Mouse (Mus musculus): ENCODE measurements at regions not wholly inside any gene's neighbourhood (a gene's known extent, or its start where the extent isn't known, plus 50 kb on each side); places are given as distances from the start of the nearest gene placed in this dataset.

DNA sequence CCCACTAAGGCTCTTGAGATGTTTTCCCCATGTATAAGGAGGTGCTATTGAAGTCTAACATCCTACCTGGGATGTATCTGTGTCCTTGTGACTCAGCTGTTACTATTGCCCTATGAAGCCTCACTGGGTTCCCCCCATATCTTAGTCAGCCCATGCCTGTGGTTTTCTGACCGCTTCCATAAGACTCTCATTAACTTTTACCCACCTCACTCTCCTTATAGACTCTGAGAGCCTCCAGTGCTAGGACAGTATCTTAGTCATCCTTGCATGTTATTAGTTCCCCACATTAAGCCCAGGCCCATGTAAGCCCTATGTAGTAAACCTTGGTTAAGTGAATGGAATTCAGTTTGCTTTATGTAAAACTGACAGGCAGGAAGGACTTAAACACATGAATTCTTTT, 337.5 kb upstream of the Trib2 start:
- no peak overlapping the region for H3K27ac ChIP-seq (ENCODE audit: low read depth, low read length)
- no peaks in the 10 kb centered on the region for H3K27me3 ChIP-seq (replicated peaks; ENCODE audit: control insufficient read depth, insufficient read depth, low read length)
- no peaks in the 10 kb centered on the region for H3K9me3 ChIP-seq (ENCODE audit: control insufficient read depth, low read length)
- WGBS: 95% methylated on average over 1 of the region's 1 CpGs
- no peaks in the 10 kb centered on the region for H3K36me3 ChIP-seq (ENCODE audit: control insufficient read depth, insufficient read depth, low read length)
- no peak for ATAC-seq
- no peak overlapping the region for H3K9ac ChIP-seq (ENCODE audit: low read depth, low read length)
- H3K4me3 ChIP-seq (ENCODE audit: low read length): no peak overlapping the region
- peaks cover 22% of the 10 kb centered on the region for H3K4me1 ChIP-seq (ENCODE audit: control insufficient read depth, insufficient read depth, low read depth, low read length)
- no peak overlapping the region for H3K4me2 ChIP-seq (ENCODE audit: low read length)

GRCm38 (mm10) chr12:16152108-16152507, 335.4 kb upstream of the Trib2 start:
- H3K9me3 ChIP-seq (ENCODE audit: control insufficient read depth, low read length): no peaks in the 10 kb centered on the region
- H3K9ac ChIP-seq (ENCODE audit: low read depth, low read length): no peak overlapping the region
- H3K36me3 ChIP-seq (ENCODE audit: control insufficient read depth, insufficient read depth, low read length): no peaks in the 10 kb centered on the region
- no peak overlapping the region for H3K27ac ChIP-seq (ENCODE audit: low read depth, low read length)
- H3K4me2 ChIP-seq (ENCODE audit: low read length): no peak overlapping the region
- H3K4me3 ChIP-seq (ENCODE audit: low read length): no peak overlapping the region
- ATAC-seq: no peak
- WGBS: 82% methylated on average over 11 of the region's 11 CpGs
- H3K27me3 ChIP-seq (replicated peaks; ENCODE audit: control insufficient read depth, insufficient read depth, low read length): no peaks in the 10 kb centered on the region
- peaks cover 16% of the 10 kb centered on the region for H3K4me1 ChIP-seq (ENCODE audit: control insufficient read depth, insufficient read depth, low read depth, low read length)

DNA sequence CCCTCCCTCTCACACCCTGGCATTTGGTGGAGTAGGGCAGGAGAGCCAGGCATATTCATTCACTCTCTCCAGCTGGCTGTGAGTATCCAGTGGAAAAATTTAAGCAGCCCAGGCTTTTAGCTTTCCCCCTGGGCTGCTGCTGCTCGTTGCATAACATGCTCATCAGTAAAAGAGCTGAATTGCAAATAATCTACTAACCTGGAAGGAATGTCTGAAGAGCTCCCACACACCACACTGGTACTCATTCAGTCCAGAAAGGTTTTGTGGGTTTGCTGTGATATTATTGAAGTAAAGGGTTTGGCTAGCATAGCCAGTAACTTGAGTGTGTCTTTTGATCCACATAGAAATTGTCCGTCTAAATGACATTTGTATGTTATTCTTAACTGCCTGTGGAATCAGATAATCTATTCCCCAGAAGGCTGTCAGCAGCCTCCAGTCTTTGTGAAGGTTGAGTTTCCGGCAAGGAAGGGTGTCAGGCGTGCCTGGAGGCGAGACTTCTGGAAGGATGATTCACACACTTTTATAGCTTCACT, 334.5 kb upstream of the Trib2 start:
- no peak overlapping the region; the same call in 1 of the 2 replicates for H3K27ac ChIP-seq (ENCODE audit: low read depth, low read length)
- peaks cover 12% of the 10 kb centered on the region for H3K4me1 ChIP-seq (ENCODE audit: control insufficient read depth, insufficient read depth, low read depth, low read length)
- peak; percentile 48; the same call in 1 of the 2 replicates for ATAC-seq
- no peaks in the 10 kb centered on the region for H3K27me3 ChIP-seq (replicated peaks; ENCODE audit: control insufficient read depth, insufficient read depth, low read length)
- WGBS: 53% methylated on average over 5 of the region's 5 CpGs
- no peaks in the 10 kb centered on the region for H3K9me3 ChIP-seq (ENCODE audit: control insufficient read depth, low read length)
- H3K4me3 ChIP-seq (ENCODE audit: low read length): no peak overlapping the region
- no peaks in the 10 kb centered on the region for H3K36me3 ChIP-seq (ENCODE audit: control insufficient read depth, insufficient read depth, low read length)
- no peak overlapping the region for H3K9ac ChIP-seq (ENCODE audit: low read depth, low read length)
- H3K4me2 ChIP-seq (ENCODE audit: low read length): no peak overlapping the region

- Histone ChIP-seq H3K9me3 (ENCODE audit: control insufficient read depth, low read length) (no peaks in the 10 kb centered on the region), H3K36me3 (ENCODE audit: control insufficient read depth, insufficient read depth, low read length) (no peaks in the 10 kb centered on the region), H3K4me1 (ENCODE audit: control insufficient read depth, insufficient read depth, low read depth, low read length) (peaks cover 5% of the 10 kb centered on the region), H3K9ac (ENCODE audit: low read depth, low read length) (no peak overlapping the region), H3K4me3 (ENCODE audit: low read length) (no peak overlapping the region), H3K27ac (ENCODE audit: low read depth, low read length) (no peak overlapping the region), H3K27me3 (replicated peaks; ENCODE audit: control insufficient read depth, insufficient read depth, low read length) (no peaks in the 10 kb centered on the region), H3K4me2 (ENCODE audit: low read length) (no peak overlapping the region)
- ATAC-seq: no peak
- WGBS: 80% methylated on average over 2 of the region's 2 CpGs
Observed at GRCm38 (mm10) chr12:16146919-16147318, 330.2 kb upstream of the Trib2 start.

- WGBS: 76% methylated on average over 7 of the region's 7 CpGs
- no peaks in the 10 kb centered on the region for H3K27me3 ChIP-seq (replicated peaks; ENCODE audit: control insufficient read depth, insufficient read depth, low read length)
- H3K4me2 ChIP-seq (ENCODE audit: low read length): no peak overlapping the region
- H3K9ac ChIP-seq (ENCODE audit: low read depth, low read length): no peak overlapping the region
- no peaks in the 10 kb centered on the region for H3K4me1 ChIP-seq (ENCODE audit: control insufficient read depth, insufficient read depth, low read depth, low read length)
- no peaks in the 10 kb centered on the region for H3K36me3 ChIP-seq (ENCODE audit: control insufficient read depth, insufficient read depth, low read length)
- no peak overlapping the region for H3K4me3 ChIP-seq (ENCODE audit: low read length)
- no peak for ATAC-seq
- H3K27ac ChIP-seq (ENCODE audit: low read depth, low read length): no peak overlapping the region
- no peaks in the 10 kb centered on the region for H3K9me3 ChIP-seq (ENCODE audit: control insufficient read depth, low read length)
Observed at GRCm38 (mm10) chr12:16145621-16146020, 328.9 kb upstream of the Trib2 start.

DNA sequence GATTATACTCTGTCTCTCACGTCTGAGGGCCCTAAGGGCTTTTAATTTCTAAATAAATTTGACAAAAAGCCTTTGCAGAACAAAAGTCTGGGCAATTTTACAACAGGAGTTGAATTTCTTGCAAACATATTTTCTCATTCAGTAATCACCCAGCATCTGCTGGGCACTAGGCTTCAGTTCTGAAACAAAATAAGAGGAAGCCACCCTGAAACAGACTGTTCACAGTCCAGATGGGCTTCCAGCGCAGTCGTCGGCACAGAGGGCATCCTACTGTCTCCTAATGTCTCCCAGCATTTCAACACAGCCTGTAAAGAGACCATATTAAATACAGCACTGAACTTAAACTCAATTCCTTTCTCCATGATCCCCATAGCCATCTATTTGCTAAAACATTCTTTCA, 324.5 kb upstream of the Trib2 start:
- WGBS: 69% methylated on average over 4 of the region's 4 CpGs
- no peak for ATAC-seq
- Histone ChIP-seq H3K4me2 (ENCODE audit: low read length) (no peak overlapping the region), H3K36me3 (ENCODE audit: control insufficient read depth, insufficient read depth, low read length) (no peaks in the 10 kb centered on the region), H3K4me3 (ENCODE audit: low read length) (no peak overlapping the region), H3K27me3 (replicated peaks; ENCODE audit: control insufficient read depth, insufficient read depth, low read length) (no peaks in the 10 kb centered on the region), H3K4me1 (ENCODE audit: control insufficient read depth, insufficient read depth, low read depth, low read length) (no peaks in the 10 kb centered on the region), H3K9ac (ENCODE audit: low read depth, low read length) (no peak overlapping the region), H3K9me3 (ENCODE audit: control insufficient read depth, low read length) (no peaks in the 10 kb centered on the region), H3K27ac (ENCODE audit: low read depth, low read length) (no peak overlapping the region)

- no peaks in the 10 kb centered on the region for H3K27me3 ChIP-seq (replicated peaks; ENCODE audit: control insufficient read depth, insufficient read depth, low read length)
- no peak overlapping the region for H3K4me2 ChIP-seq (ENCODE audit: low read length)
- no peaks in the 10 kb centered on the region for H3K36me3 ChIP-seq (ENCODE audit: control insufficient read depth, insufficient read depth, low read length)
- H3K9me3 ChIP-seq (ENCODE audit: control insufficient read depth, low read length): no peaks in the 10 kb centered on the region
- no peak overlapping the region for H3K9ac ChIP-seq (ENCODE audit: low read depth, low read length)
- no peak overlapping the region for H3K27ac ChIP-seq (ENCODE audit: low read depth, low read length)
- no peak for ATAC-seq
- WGBS: 56% methylated on average over 5 of the region's 5 CpGs
- H3K4me1 ChIP-seq (ENCODE audit: control insufficient read depth, insufficient read depth, low read depth, low read length): no peaks in the 10 kb centered on the region
- no peak overlapping the region for H3K4me3 ChIP-seq (ENCODE audit: low read length)
Observed at GRCm38 (mm10) chr12:16140511-16141110, 323.9 kb upstream of the Trib2 start.

DNA sequence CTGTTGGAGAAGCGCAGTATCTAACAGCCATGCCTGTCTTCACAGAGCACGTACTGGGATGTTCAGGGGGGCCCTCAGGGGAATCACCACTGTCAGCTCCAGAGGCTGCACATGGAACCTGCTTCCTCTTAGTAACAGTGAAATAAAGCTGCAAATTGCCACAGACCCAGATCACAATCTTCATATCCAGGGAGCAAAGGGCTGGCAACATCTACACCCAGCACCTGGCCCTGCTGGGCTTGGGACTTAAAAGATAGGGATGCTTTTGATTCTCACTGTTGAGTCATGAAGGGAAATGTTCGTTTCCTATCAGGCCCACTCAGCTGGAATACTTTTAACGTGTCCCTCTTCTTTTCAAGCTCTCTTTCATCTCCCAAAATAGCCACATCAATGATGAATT, 322.4 kb upstream of the Trib2 start:
- WGBS: 54% methylated on average over 4 of the region's 4 CpGs
- ATAC-seq: no peak
- no peak overlapping the region for H3K9ac ChIP-seq (ENCODE audit: low read depth, low read length)

DNA sequence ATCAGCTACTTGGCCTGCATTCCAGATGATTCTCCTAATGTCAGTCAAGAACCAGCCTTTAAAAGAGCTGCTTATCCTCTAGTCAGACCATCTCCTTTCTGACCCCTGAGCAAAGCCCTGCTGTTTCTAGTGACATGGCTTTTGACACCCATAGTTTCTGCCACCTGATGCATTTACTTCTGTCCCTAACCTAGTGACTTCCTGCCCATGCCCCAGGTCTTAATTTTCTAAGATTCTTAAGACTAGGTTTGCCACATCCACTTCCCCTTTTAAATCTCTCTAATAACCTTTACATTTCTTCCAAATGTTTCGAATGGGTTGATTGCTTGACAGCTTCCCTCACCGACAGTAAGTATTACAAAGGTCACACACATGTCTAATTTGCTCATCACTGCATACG, 321.1 kb upstream of the Trib2 start:
- Histone ChIP-seq H3K9ac (ENCODE audit: low read depth, low read length) (no peak overlapping the region), H3K27ac (ENCODE audit: low read depth, low read length) (no peak overlapping the region), H3K36me3 (ENCODE audit: control insufficient read depth, insufficient read depth, low read length) (no peaks in the 10 kb centered on the region), H3K27me3 (replicated peaks; ENCODE audit: control insufficient read depth, insufficient read depth, low read length) (no peaks in the 10 kb centered on the region), H3K4me1 (ENCODE audit: control insufficient read depth, insufficient read depth, low read depth, low read length) (no peaks in the 10 kb centered on the region), H3K4me2 (ENCODE audit: low read length) (no peak overlapping the region), H3K9me3 (ENCODE audit: control insufficient read depth, low read length) (no peaks in the 10 kb centered on the region), H3K4me3 (ENCODE audit: low read length) (no peak overlapping the region)
- 84% methylated on average over 3 of the region's 3 CpGs for WGBS
- ATAC-seq: no peak

More for the DNA sequence above, 322.4 kb upstream of the Trib2 start:
- no peaks in the 10 kb centered on the region for H3K27me3 ChIP-seq (replicated peaks; ENCODE audit: control insufficient read depth, insufficient read depth, low read length)
- no peak overlapping the region for H3K4me3 ChIP-seq (ENCODE audit: low read length)
- H3K4me2 ChIP-seq (ENCODE audit: low read length): no peak overlapping the region
- H3K4me1 ChIP-seq (ENCODE audit: control insufficient read depth, insufficient read depth, low read depth, low read length): no peaks in the 10 kb centered on the region
- H3K9me3 ChIP-seq (ENCODE audit: control insufficient read depth, low read length): no peaks in the 10 kb centered on the region
- no peak overlapping the region for H3K27ac ChIP-seq (ENCODE audit: low read depth, low read length)
- no peaks in the 10 kb centered on the region for H3K36me3 ChIP-seq (ENCODE audit: control insufficient read depth, insufficient read depth, low read length)

All from hindbrain, embryonic 16.5 days (tissue).